Mouse (Mus musculus): Measurements from ENCODE around the gene Hist1h2bm. TPM values are rescaled to one million over a fixed set of nuclear protein-coding genes. Genes with fewer than 3 reads are reported as not detected.
A peak's percentile ranks its signal among the peaks of the same experiment; 100 is the strongest.
"Not testable (repeated sequence)": the region's sequence is repeated elsewhere in the genome, so short reads cannot be mapped to it uniquely, and the experiment has no call there.

Gene Hist1h2bm
- polyA plus RNA-seq (2014; fragmentation: Nextera tagmentation; extraction: Ambion mirVana), result 4.9 and 8.0 TPM in 2 replicates

- H3K27me3 ChIP-seq (ENCODE audit: insufficient read depth, low read length); H3K36me3 ChIP-seq (ENCODE audit: insufficient read depth); H3K4me1 ChIP-seq (ENCODE audit: insufficient read depth); H3K9me3 ChIP-seq (ENCODE audit: low read depth, low read length): not testable (repeated sequence)
- H3K9ac ChIP-seq, result peak within 1 kb of the TSS; percentile 56
- H3K27ac ChIP-seq (ENCODE audit: low read depth), result peak within 1 kb of the TSS; percentile 92
- DNase-seq, result peak; percentile 96
- ATAC-seq (ENCODE audit: insufficient read depth), result peak; percentile 97
- H3K4me2 ChIP-seq, result peak within 1 kb of the TSS; percentile 69
- peak within 1 kb of the TSS; percentile 34 for H3K4me3 ChIP-seq (ENCODE audit: low read depth, low read length)
- WGBS, result under 1% methylated on average over 36 of the region's 37 CpGs
Measured at GRCm38 (mm10) chr13:21721757-21722372, at the start of gene Hist1h2bm. TSS of gene Hist1h2bm (plus strand) at chr13:21722044.

DNA sequence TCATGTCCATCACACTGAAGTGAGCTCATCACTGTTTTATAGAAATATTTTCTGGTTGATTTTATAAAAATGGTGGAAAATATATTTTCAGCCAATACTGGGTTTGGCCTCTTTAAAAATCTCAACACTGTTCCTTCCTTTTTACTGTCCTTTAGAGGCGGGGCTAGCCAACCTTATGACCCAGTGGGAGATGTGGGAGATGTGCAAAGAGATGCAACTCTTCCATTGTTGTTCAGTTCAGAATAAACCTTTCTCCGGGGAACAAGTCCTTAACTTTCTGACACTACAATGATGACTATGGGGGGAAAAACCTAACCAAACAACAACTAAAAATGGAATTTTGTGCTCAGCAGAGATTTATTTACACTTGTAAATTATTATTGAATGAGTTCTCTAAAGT, 44.5 kb upstream of the Hist1h2bm start, which contains the start of gene Olfr1360:
Olfr1360 (minus strand) TSS at position 101 of the 400 bp plus-strand sequence.
- TF ChIP-seq CTCF (IDR thresholded peaks at IDR 0.05; ENCODE audit: low read depth), result no peak
- H3K9ac ChIP-seq, result no peak within 1 kb of the TSS
- no peaks in the 10 kb centered on the region for H3K27me3 ChIP-seq (ENCODE audit: insufficient read depth, low read length)
- H3K36me3 ChIP-seq (ENCODE audit: insufficient read depth), result no peaks in the 10 kb centered on the region
- WGBS, result 68% methylated on average over 2 of the region's 2 CpGs
- H3K4me3 ChIP-seq (ENCODE audit: low read depth, low read length), result no peak within 1 kb of the TSS
- H3K4me2 ChIP-seq, result no peak within 1 kb of the TSS
- DNase-seq (no peak), ATAC-seq (ENCODE audit: insufficient read depth) (no peak)
- no peaks in the 10 kb centered on the region for H3K9me3 ChIP-seq (ENCODE audit: low read depth, low read length)
- no peak within 1 kb of the TSS for H3K27ac ChIP-seq (ENCODE audit: low read depth)
- H3K4me1 ChIP-seq (ENCODE audit: insufficient read depth), result no peaks in the 10 kb centered on the region

- H3K4me2 ChIP-seq, result no peak within 1 kb of the TSS
- no peaks in the 10 kb centered on the region for H3K27me3 ChIP-seq (ENCODE audit: insufficient read depth, low read length)
- no peaks in the 10 kb centered on the region for H3K4me1 ChIP-seq (ENCODE audit: insufficient read depth)
- no peaks in the 10 kb centered on the region for H3K36me3 ChIP-seq (ENCODE audit: insufficient read depth)
- H3K27ac ChIP-seq (ENCODE audit: low read depth), result no peak within 1 kb of the TSS
- H3K9me3 ChIP-seq (ENCODE audit: low read depth, low read length), result no peaks in the 10 kb centered on the region
- no peak within 1 kb of the TSS for H3K4me3 ChIP-seq (ENCODE audit: low read depth, low read length)
- no peak for TF ChIP-seq CTCF (IDR thresholded peaks at IDR 0.05; ENCODE audit: low read depth)
- DNase-seq (no peak), ATAC-seq (ENCODE audit: insufficient read depth) (no peak)
- H3K9ac ChIP-seq, result no peak within 1 kb of the TSS
Measured at GRCm38 (mm10) chr13:21697811-21698210, 24.0 kb upstream of the Hist1h2bm start, which contains the start of gene Olfr1359. TSS of gene Olfr1359 (plus strand) at chr13:21698111.

DNA sequence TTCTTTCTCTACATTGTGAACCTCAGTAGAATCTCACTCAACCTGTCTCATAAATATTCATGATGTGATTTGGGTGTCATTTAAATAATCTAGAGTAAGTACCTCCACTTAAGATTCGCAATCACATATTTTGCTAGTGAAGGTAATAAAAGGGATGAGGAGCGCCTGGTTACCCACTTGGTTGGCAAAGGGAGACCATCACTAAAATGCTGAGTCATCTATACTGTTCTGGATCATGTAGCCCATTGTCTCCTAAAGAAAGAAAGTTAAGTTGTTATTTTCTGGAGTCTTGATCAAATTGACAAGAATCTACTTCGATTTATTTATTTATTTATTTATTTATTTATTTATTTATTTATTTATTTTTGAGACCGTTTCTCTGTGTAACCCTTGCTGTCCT, 15.2 kb upstream of the Hist1h2bm start:
- no peak for ATAC-seq (ENCODE audit: insufficient read depth)
- no peak overlapping the region for H3K4me2 ChIP-seq
- H3K27me3 ChIP-seq (ENCODE audit: insufficient read depth, low read length), result no peaks in the 10 kb centered on the region
- DNase-seq, result no peak
- H3K4me3 ChIP-seq (ENCODE audit: low read depth, low read length), result no peak overlapping the region
- H3K9me3 ChIP-seq (ENCODE audit: low read depth, low read length), result no peaks in the 10 kb centered on the region
- H3K27ac ChIP-seq (ENCODE audit: low read depth), result no peak overlapping the region
- TF ChIP-seq CTCF (IDR thresholded peaks at IDR 0.05; ENCODE audit: low read depth), result no peak
- no peak overlapping the region for H3K9ac ChIP-seq
- WGBS, result 66% methylated on average over 4 of the region's 4 CpGs
- no peaks in the 10 kb centered on the region for H3K36me3 ChIP-seq (ENCODE audit: insufficient read depth)
- no peaks in the 10 kb centered on the region for H3K4me1 ChIP-seq (ENCODE audit: insufficient read depth)

- TF ChIP-seq CTCF (IDR thresholded peaks at IDR 0.05; ENCODE audit: low read depth), result peak; percentile 80
- H3K9me3 ChIP-seq (ENCODE audit: low read depth, low read length), result no peaks in the 10 kb centered on the region
- H3K9ac ChIP-seq, result peak overlapping the region; percentile 60
- no peaks in the 10 kb centered on the region for H3K4me1 ChIP-seq (ENCODE audit: insufficient read depth)
- DNase-seq (peak; percentile 95), ATAC-seq (ENCODE audit: insufficient read depth) (peak; percentile 79)
- WGBS, result under 1% methylated on average over 32 of the region's 32 CpGs
- peak overlapping the region; percentile 68 for H3K4me3 ChIP-seq (ENCODE audit: low read depth, low read length)
- peak overlapping the region; percentile 72 for H3K4me2 ChIP-seq
- no peaks in the 10 kb centered on the region for H3K27me3 ChIP-seq (ENCODE audit: insufficient read depth, low read length)
- peak overlapping the region; percentile 87 for H3K27ac ChIP-seq (ENCODE audit: low read depth)
- no peaks in the 10 kb centered on the region for H3K36me3 ChIP-seq (ENCODE audit: insufficient read depth)
Measured at GRCm38 (mm10) chr13:21710031-21710711, 11.7 kb upstream of the Hist1h2bm start.

GRCm38 (mm10) chr13:21710821-21711525, 10.9 kb upstream of the Hist1h2bm start:
- Histone ChIP-seq H3K9me3 (ENCODE audit: low read depth, low read length) (no peaks in the 10 kb centered on the region), H3K4me3 (ENCODE audit: low read depth, low read length) (peak overlapping the region; percentile 68), H3K4me2 (peak overlapping the region; percentile 72), H3K27me3 (ENCODE audit: insufficient read depth, low read length) (no peaks in the 10 kb centered on the region), H3K9ac (peak overlapping the region; percentile 38; the same call in 1 of the 2 replicates), H3K4me1 (ENCODE audit: insufficient read depth) (no peaks in the 10 kb centered on the region), H3K27ac (ENCODE audit: low read depth) (peak overlapping the region; percentile 67; the same call in 1 of the 2 replicates), H3K36me3 (ENCODE audit: insufficient read depth) (no peaks in the 10 kb centered on the region)
- no peak for TF ChIP-seq CTCF (IDR thresholded peaks at IDR 0.05; ENCODE audit: low read depth)
- ATAC-seq (ENCODE audit: insufficient read depth), result peak; percentile 76
- peak; percentile 88 for DNase-seq
- WGBS, result 3% methylated on average over 22 of the region's 22 CpGs

GRCm38 (mm10) chr13:21711698-21712097, 10.1 kb upstream of the Hist1h2bm start:
- no peak for TF ChIP-seq CTCF (IDR thresholded peaks at IDR 0.05; ENCODE audit: low read depth)
- Histone ChIP-seq H3K4me1 (ENCODE audit: insufficient read depth) (no peaks in the 10 kb centered on the region), H3K36me3 (ENCODE audit: insufficient read depth) (no peaks in the 10 kb centered on the region), H3K27me3 (ENCODE audit: insufficient read depth, low read length) (no peaks in the 10 kb centered on the region), H3K9ac (0 out of 2 replicates have a peak overlapping the region, but pooled peaks have one; percentile 38), H3K4me2 (peak overlapping the region; percentile 72), H3K27ac (ENCODE audit: low read depth) (no peak overlapping the region), H3K9me3 (ENCODE audit: low read depth, low read length) (no peaks in the 10 kb centered on the region), H3K4me3 (ENCODE audit: low read depth, low read length) (peak overlapping the region; percentile 68)
- ATAC-seq (ENCODE audit: insufficient read depth), result no peak
- DNase-seq, result no peak
- 21% methylated on average over 4 of the region's 4 CpGs for WGBS
